Mouse (Mus musculus) frontal cortex, postnatal 36 days (tissue): ENCODE data around the gene Rnf150.

Source experiments
- DNase-seq, 2 experiments: peaks; one replicate each; pipeline ENCODE4 v3.0.0; 2022; ENCODE audit warnings: low spot score in 2 of 2

The Rnf150 gene

GRCm38 (mm10) chr8:82863041-82863744 is at the start of gene Rnf150:
Rnf150 (plus strand) TSS chr8:82863356.
- peak; percentile 79 to 85 for DNase-seq

GRCm38 (mm10) chr8:82826135-82827046 is 36.8 kb upstream of the Rnf150 start:
- DNase-seq = no peak

DNA sequence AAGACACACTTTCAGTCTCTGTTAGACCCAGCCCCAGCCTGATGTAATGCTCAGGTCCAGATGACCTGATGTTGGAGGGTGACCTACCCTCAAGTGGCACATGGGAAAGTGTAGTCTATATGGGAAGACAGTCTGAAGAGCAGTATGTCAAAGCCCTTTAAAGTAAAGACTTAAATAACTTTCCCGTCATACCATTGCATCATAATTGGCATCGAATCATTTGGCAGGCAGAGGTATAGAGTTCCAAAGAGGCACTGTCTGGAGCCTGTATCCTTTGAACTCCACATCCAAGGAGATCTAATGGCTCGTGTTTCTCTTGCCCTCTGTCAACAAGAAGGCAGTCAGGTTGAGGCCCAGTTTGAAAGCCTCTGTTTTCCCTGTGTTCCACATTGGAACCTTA is 22.7 kb upstream of the Rnf150 start:
- DNase-seq = no peak

- DNase-seq = no peak
These were observed 22.2 kb upstream of the Rnf150 start for GRCm38 (mm10) chr8:82840963-82841362.

GRCm38 (mm10) chr8:82841520-82842142 is 21.5 kb upstream of the Rnf150 start:
- no peak for DNase-seq

DNA sequence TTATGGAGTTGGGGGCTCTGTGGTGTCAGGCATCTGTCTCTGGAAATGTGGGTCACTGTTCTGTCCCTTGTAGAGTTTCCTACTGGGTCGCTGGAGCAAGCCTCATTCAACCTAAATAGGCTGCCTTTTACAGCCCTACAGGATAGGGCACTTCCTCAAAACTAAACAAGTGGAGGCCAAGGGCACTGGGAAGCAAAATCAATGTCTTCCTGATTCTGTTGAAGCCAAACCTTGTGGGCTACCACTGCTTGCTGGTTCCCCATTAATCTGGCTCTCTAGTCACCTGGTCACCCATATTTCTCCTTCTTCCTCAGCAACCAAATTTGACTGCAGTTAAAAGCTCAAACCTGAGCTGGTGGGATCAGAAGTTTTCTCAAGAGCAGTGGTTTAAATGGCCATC is 19.5 kb upstream of the Rnf150 start:
- DNase-seq = no peak

DNA sequence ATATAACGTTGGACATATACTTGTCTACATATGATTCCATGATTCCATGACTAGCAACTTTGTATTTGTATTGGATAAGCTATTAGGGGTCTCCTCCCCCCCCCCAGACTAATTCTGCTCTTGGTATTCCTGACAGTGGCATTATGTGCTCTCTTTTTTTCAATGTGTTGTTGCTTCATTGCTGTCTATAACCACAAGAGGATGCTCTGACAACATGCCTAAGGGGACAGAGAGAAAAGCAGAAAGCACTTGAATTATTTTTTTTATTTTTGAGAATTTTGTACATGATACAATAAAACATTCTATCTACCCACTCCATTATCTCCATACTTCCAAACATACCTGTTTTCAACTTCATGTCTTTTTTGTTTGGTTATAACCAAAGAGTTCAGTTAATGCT is 18.7 kb upstream of the Rnf150 start:
- no peak for DNase-seq

DNA sequence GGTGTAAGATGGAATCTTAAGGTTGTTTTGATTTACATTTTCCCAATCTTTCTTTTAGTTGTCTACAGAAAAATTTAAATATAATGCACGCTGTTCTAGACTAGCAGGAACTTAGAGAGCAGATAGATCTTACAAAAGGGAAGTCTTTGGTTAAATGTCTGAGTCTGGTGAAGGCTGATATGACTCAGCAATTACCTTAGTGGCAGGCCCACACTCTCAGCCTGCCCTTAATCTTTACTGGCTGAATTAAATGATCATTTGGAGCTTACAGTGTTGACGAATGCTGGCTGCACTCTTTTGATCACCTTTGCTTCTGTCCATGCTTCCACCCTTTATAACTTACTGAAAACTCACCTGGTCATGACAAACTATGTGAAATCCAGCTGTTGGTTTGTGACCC is 17.1 kb upstream of the Rnf150 start:
- DNase-seq = no peak

GRCm38 (mm10) chr8:82846730-82847129 is 16.4 kb upstream of the Rnf150 start:
- DNase-seq = no peak

GRCm38 (mm10) chr8:82858541-82859342 is 4.4 kb upstream of the Rnf150 start:
- no peak for DNase-seq

DNA sequence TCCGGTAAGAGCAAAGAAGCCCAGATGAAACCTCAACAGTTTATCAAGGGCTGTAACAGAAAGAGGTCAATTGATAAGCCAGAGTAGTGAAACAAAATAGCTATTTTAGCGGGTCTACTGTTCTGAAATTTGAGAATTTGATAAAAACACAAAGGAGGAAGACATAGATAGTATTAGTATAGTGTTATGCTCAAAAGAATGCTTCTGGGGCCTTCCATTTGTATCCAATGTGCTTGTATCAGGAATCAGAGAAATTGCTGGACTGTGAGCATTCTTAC is 3.9 kb upstream of the Rnf150 start:
- DNase-seq = no peak

DNA sequence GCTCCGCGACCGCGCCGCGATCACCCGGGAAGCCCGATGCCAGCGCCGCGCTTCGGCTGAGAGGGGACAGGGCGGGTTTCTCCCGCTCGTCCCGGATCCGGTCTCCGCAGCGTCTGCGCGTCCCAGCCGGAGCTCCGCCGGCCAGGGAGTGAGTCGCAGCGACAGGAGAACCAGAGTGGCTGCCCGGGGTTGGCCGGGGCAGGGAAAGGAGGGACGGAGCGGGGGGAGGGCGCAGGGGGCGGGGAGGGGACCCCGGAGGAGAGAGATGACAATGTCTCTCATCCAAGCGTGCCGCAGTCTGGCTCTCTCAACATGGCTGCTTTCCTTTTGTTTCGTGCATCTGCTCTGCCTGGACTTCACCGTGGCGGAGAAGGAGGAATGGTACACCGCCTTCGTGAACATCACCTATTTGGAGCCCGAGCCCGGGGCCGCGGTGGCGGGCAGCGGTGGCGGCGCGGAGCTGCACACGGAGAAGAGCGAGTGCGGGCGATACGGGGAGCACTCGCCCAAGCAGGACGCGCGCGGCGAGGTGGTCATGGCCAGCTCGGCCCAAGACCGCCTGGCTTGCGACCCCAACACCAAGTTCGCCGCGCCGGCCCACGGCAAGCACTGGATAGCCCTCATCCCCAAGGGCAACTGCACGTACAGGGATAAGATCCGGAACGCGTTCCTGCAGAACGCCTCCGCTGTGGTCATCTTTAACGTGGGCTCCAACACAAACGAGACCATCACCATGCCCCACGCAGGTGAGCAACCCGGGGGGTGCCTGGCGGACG is 777 bp downstream of the Rnf150 start:
- DNase-seq = peak; percentile 56 to 59

DNA sequence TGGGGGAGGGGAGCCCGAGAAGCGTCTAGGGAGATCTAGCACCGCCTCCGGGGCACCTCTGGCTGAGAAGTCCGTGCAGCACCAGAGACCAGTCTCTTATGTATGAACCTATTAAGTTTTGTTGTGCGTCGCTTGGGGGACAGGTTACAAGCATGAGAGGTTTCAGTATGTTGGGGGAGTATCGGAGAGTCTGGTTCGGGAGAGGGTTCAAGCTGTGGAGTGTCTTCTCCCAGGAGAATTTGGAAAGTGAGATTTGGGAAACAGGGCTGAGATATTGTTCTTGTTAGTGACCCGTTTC is 1.3 kb downstream of the Rnf150 start:
- peak in 1 of 2 experiments; percentile 23 for DNase-seq

DNA sequence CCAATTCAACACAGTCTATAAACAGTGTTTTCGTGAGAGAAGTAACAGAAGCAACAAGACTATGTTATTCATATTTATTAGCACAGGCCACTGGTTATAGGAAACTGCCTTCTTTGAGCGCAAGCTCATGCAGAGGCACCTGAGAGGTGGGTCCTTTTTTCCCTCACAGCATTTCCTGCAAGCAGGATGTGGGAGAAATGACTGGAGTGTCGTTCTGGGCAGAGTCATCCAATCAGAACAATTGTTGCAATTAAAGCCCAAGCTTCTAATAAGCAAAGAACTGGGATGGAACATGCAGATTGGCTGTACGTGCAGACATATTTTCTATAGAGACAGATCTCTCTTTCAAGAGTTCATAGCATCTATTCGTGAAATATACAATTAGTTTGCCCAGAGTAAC is 2.1 kb downstream of the Rnf150 start:
- DNase-seq = peak in 1 of 2 experiments; percentile 35

GRCm38 (mm10) chr8:82866251-82866650 is 3.1 kb downstream of the Rnf150 start:
- no peak for DNase-seq

GRCm38 (mm10) chr8:82870840-82871490 is 7.8 kb downstream of the Rnf150 start:
- DNase-seq = no peak

DNA sequence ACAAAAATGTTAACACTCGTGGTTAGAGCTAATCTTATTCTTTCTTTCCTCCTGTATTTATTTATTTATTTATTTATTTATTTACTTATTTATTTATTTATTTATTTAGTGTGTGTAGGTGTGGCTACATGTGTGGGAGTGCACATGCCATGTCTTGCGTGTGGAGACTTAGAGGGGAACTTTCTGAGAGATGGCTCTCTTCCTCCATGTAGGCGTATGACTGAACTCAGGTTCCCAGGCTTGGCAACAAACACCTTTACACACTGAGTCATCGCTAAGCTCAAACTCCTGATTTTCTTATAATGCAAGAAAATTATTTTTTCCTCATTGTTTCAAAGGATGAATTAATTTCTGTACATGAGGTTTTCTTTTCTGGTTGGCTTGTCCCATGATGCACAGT is 8.8 kb downstream of the Rnf150 start:
- no peak for DNase-seq

- DNase-seq = no peak
These were observed 10.9 kb downstream of the Rnf150 start for GRCm38 (mm10) chr8:82874102-82874501.

DNA sequence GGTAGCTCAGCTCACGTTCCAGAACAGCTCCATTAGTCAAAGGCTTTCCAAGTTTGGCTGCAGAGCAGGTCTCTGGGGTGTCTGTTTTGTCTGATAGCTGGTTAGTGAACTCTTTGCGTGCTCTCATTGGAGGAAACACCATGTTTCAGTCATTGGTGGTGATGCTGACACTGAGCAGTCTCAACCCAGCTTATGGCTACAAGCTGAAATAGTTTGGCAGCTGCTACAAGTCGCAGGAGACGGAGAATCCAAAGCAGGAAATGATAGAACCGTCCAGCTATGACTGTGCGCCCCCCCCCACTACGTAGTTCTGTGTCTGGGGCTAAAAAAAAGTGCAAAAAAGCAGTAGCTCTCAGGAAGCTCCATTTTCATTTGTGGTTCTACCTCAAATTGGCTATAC is 12.0 kb downstream of the Rnf150 start:
- DNase-seq = no peak

DNA sequence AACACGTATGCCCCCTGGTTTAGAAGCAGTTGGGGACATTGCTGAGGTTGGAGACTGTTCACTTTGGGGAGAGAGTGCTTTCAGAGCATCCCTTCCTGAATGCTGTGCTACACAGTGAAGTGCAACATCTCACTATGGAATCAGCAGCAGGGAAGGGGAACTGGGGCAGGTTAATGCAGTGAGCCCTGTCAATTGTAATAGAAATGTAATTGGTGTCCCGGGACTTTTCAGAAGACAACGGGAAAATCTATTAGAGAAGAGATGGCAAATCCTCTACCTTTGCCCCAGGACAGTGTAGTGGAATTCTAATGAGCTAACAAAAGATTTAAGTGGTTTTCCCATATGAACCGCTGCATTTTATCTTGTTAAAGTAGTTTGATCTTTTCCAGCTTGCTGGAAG is 21.3 kb downstream of the Rnf150 start:
- no peak for DNase-seq

DNA sequence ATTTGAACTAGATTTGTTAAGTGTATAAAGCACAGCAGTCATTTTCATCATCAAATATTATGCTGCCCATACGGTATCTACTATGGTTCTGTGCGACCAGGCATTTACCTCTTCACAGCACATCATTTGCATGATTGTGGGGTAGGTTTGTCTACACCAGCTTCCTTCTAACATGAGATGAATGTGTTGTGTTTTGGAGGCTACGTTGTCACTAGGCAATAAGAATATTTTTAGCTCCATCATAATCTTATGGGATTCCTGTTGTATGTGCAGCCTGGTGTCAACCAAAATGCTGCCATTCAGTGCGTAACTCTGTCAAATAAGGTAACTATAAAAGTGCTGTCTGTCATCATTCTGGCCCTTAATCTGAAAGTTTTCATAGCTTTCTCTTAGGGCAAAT is 24.1 kb downstream of the Rnf150 start:
- no peak for DNase-seq
